Mouse (Mus musculus): Measurements from ENCODE around the gene Smim13. TPM values are rescaled to one million over a fixed set of nuclear protein-coding genes. Genes with fewer than 3 reads are reported as not detected.

Smim13 gene
- polyA plus RNA-seq (2012; rRNA removed; ENCODE audit: low replicate concordance) = 2.4 and 3.2 TPM in 2 replicates

GRCm38 (mm10) chr13:41249538-41250317, at the start of gene Smim13:
Gene Smim13, plus strand, starts transcription at chr13:41249844.

GRCm38 (mm10) chr13:41220304-41220834, 29.3 kb upstream of the Smim13 start, which contains the start of gene Elovl2:
Gene Elovl2, minus strand, starts transcription at chr13:41220405.

GRCm38 (mm10) chr13:41273927-41274650, 24.4 kb downstream of the Smim13 start, which contains the start of gene Gm17364:
Gene Gm17364, minus strand, starts transcription at chr13:41273977.

Other genes starting within 250 kb of the Smim13 start
- gene Pak1ip1, start 248.8 kb upstream of the Smim13 start, polyA plus RNA-seq (2012; rRNA removed; ENCODE audit: low replicate concordance) = 44.1 and 56.8 TPM in 2 replicates
- 88.4 and 105 TPM in 2 replicates for gene Tmem14c, start 233.6 kb upstream of the Smim13 start, polyA plus RNA-seq (2012; rRNA removed; ENCODE audit: low replicate concordance)
- gene Mak, start 170.1 kb upstream of the Smim13 start, polyA plus RNA-seq (2012; rRNA removed; ENCODE audit: low replicate concordance) = 0.08 TPM in 1 of 2 replicates, not detected in the other
- not detected in 2 replicates for gene Gcm2, start 138.8 kb upstream of the Smim13 start, polyA plus RNA-seq (2012; rRNA removed; ENCODE audit: low replicate concordance)
- 0.05 TPM in 1 of 2 replicates, not detected in the other for gene Sycp2l, start 135.5 kb upstream of the Smim13 start, polyA plus RNA-seq (2012; rRNA removed; ENCODE audit: low replicate concordance)
- 0.02 and 0.07 TPM in 2 replicates for gene Elovl2, start 29.4 kb upstream of the Smim13 start, polyA plus RNA-seq (2012; rRNA removed; ENCODE audit: low replicate concordance)
- not detected in 2 replicates for gene Gm17364, start 24.1 kb downstream of the Smim13 start, polyA plus RNA-seq (2012; rRNA removed; ENCODE audit: low replicate concordance)
- gene Nedd9, start 237.5 kb downstream of the Smim13 start, polyA plus RNA-seq (2012; rRNA removed; ENCODE audit: low replicate concordance) = 9.7 and 13.0 TPM in 2 replicates